Mouse (Mus musculus) hindbrain, embryonic 10.5 days (tissue): ENCODE measurements around the gene Ttll11. TPM values are rescaled to one million over a fixed set of nuclear protein-coding genes. Genes with fewer than 3 reads are reported as not detected.

Experiments
- DNase-seq: peaks from one replicate; pipeline ENCODE4 v3.0.0-alpha.2; 2017; ENCODE audit warnings: low spot score
- H3K27ac ChIP-seq: fragments of 300-500 bp; sonication (generic); 2 replicates; pipeline ENCODE4 v1.5.1; 2016; ENCODE audit warnings: mild to moderate bottlenecking, moderate library complexity
- H3K27me3 ChIP-seq: fragments of 300-500 bp; sonication (generic); 2 replicates; pipeline ENCODE4 v1.6.1; 2016; ENCODE audit warnings: mild to moderate bottlenecking; ENCODE audit not compliant: poor library complexity, insufficient read depth, severe bottlenecking
- H3K36me3 ChIP-seq: fragments of 300-500 bp; sonication (generic); 2 replicates; pipeline ENCODE4 v1.6.1; 2016; ENCODE audit warnings: mild to moderate bottlenecking, moderate library complexity
- H3K4me1 ChIP-seq: fragments of 300-500 bp; sonication (generic); replicated peaks from 2 replicates; pipeline ENCODE4 v1.6.1; 2016; ENCODE audit warnings: mild to moderate bottlenecking
- H3K4me3 ChIP-seq: fragments of 300-500 bp; sonication (generic); 2 replicates; pipeline ENCODE4 v1.5.1; 2016; ENCODE audit warnings: mild to moderate bottlenecking, moderate library complexity
- H3K9me3 ChIP-seq: fragments of 300-500 bp; sonication (generic); 2 replicates; pipeline ENCODE4 v1.6.1; 2016; ENCODE audit warnings: mild to moderate bottlenecking, moderate library complexity
- WGBS: fragments of 180-500 bp; shearing (Covaris S2); methylation state at CpG from one replicate; pipeline ENCODE4 v1.1.7; 2016; 5-methylcytosine and 5-hydroxymethylcytosine counted together
- polyA plus RNA-seq: library from polyadenylated mRNA; unstranded; fragments of >200 nt; fragmentation: Nextera tagmentation; extraction: Ambion mirVana; gene quantifications from 2 replicates; pipeline ENCODE4 v1.2.1, GENCODE M21; 2016

Gene Ttll11
- polyA plus RNA-seq, 1 experiment from 2014 or later, result 1.6 TPM

DNA sequence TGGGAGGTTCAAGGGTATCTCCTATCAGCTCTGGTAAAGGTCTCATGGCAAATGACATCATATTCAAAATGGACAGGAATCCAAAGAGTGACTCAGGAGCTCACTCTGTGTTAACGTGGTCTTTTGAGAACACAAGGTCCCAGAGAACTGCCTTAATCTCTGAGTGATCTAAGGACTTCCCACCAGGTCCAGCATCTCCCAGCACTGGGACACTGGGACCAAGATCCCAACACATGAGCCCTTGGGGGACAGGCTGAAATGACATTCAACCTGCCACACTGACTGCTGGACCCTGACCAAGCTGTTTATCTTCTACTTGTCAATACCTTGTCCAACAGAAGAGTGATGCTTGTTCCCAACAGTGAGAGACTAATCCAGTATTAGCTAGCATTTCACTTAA, 68.0 kb downstream of the Ttll11 start:
- Histone ChIP-seq H3K4me3 (no peak overlapping the region), H3K27me3 (no peaks in the 10 kb centered on the region), H3K36me3 (no peaks in the 10 kb centered on the region), H3K9me3 (0 out of 2 replicates have a peak, but pooled peaks cover 6% of the 10 kb centered on the region), H3K4me1 (no peaks in the 10 kb centered on the region), H3K27ac (no peak overlapping the region)
- no peak for DNase-seq
- WGBS, result 100% methylated on average over 1 of the region's 1 CpGs

DNA sequence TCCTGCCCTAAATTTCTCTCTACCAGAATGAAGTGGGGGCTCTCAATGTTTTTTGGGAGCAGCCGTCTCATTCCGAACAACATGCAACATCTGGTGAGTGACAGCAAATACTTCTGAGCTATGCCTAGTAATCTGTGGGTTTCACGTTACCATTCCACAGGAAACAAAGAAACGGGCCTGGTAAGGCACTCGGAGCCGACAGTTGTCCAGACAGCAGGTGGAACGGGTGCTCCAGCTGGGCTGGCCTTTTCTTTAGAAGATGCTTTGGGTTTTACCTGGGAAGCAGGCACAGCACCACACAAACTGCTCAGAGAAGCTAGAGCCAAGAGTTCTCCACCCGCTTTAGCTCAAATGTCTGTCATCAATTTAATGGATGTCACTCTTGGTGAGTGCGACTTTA, 69.0 kb downstream of the Ttll11 start:
- no peaks in the 10 kb centered on the region for H3K36me3 ChIP-seq
- DNase-seq, result no peak
- no peak overlapping the region for H3K27ac ChIP-seq
- H3K4me1 ChIP-seq, result peaks cover 6% of the 10 kb centered on the region; the same call in 1 of the 2 replicates
- 62% methylated on average over 9 of the region's 9 CpGs for WGBS
- H3K9me3 ChIP-seq, result 0 out of 2 replicates have a peak, but pooled peaks cover 6% of the 10 kb centered on the region
- H3K4me3 ChIP-seq, result no peak overlapping the region
- H3K27me3 ChIP-seq, result no peaks in the 10 kb centered on the region

DNA sequence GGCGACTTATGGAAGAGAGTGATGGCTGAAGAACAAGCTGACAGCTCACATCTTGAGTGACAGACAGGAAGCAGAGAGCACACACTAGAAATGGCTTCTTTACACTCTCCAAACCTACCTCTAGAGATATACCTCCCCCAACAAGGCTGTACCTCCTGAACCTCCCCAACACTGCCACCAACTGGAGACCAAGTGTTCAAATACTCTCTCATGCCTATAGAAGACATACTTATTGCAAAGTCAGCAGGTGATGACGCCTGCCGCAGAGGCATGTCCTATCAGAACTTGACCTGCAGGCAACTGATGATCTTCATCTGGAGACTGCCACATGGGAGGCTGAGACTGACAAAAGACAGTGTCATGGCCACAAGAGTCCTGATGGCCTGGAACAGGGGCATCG, 70.4 kb downstream of the Ttll11 start:
- Histone ChIP-seq H3K4me1 (peaks cover 8% of the 10 kb centered on the region; the same call in 1 of the 2 replicates), H3K27me3 (no peaks in the 10 kb centered on the region), H3K4me3 (no peak overlapping the region), H3K9me3 (0 out of 2 replicates have a peak, but pooled peaks cover 6% of the 10 kb centered on the region), H3K27ac (no peak overlapping the region), H3K36me3 (no peaks in the 10 kb centered on the region)
- no peak for DNase-seq
- 97% methylated on average over 4 of the region's 4 CpGs for WGBS

DNA sequence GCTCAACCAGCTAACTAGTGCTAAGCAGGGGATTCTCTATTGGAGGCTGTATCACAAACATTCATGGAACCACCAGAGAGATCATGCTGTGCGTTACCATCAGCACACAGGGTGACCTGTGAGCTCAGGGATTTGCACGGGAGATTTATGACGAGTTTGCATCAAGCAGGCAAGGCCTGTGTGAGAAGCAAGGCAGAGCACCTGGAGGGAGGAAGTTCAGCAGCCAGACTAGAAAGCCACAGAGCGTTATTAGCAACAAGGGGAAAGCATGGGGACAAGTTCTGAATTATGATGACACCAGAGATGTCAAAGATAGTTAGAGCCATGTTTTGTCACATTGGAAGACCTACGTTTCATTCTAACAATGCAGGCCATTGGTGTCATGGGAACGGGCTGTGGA, 72.1 kb downstream of the Ttll11 start:
- H3K4me1 ChIP-seq, result peaks cover 8% of the 10 kb centered on the region; the same call in 1 of the 2 replicates
- WGBS, result 86% methylated on average over 6 of the region's 6 CpGs
- H3K36me3 ChIP-seq, result no peaks in the 10 kb centered on the region

DNA sequence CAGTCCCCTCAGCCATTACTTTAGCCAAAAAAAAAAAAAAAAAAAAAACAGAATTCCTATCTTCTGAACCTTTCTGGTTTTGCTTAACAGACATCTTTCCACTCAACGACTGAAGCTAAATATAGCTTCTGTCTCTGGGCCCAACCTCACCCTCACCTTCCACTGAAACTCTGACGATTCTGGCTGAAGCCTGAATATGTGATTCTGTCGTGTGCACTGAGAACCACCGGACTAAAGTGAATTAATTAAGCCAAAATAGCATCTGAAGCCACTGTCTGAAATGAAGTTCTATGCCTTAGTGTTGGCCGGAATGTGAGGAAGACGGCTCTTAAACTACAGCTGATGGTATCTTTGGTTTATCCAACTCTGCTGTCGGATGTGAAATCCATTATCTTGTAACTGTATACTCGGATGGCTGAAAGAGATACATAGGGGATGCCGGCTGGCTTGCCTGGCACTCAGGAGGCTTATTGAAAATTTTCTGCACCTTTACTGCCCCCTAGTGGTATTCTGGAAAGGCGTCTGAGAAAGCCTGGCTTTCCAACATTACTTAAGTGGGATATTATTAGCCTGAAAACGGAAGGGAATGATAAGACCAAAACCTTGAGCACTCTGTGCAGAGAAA, 73.4 kb downstream of the Ttll11 start:
- peaks cover 8% of the 10 kb centered on the region; the same call in 1 of the 2 replicates for H3K4me1 ChIP-seq
- no peak overlapping the region for H3K27ac ChIP-seq
- peak; percentile 61 for DNase-seq
- H3K36me3 ChIP-seq, result no peaks in the 10 kb centered on the region
- no peaks in the 10 kb centered on the region for H3K27me3 ChIP-seq
- 30% methylated on average over 11 of the region's 11 CpGs for WGBS
- no peak overlapping the region for H3K4me3 ChIP-seq
- 0 out of 2 replicates have a peak, but pooled peaks cover 6% of the 10 kb centered on the region for H3K9me3 ChIP-seq

More for the DNA sequence above, 72.1 kb downstream of the Ttll11 start:
- no peak for DNase-seq
- H3K9me3 ChIP-seq, result 0 out of 2 replicates have a peak, but pooled peaks cover 6% of the 10 kb centered on the region
- no peak overlapping the region for H3K27ac ChIP-seq
- no peaks in the 10 kb centered on the region for H3K27me3 ChIP-seq
- H3K4me3 ChIP-seq, result no peak overlapping the region

DNA sequence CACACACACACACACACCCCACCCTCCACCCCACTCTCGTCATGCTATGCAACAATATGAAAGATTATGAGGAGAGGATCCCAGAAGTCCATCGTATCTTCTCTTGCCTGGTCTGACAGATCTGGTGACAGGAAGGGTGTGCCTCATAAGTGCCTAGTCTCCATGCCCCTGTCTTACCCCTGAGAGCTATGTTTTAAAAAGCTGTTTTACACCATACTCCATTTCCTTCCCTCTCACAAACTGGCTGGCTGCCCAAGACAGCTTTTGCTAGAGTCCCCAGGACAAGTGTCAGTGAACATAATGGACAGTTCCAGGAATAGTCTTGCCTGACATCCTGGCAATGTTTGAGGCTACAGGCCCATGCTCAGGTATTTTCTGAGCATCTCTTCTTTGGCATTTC, 78.9 kb downstream of the Ttll11 start:
- Histone ChIP-seq H3K9me3 (no peaks in the 10 kb centered on the region), H3K27me3 (no peaks in the 10 kb centered on the region), H3K36me3 (no peaks in the 10 kb centered on the region), H3K27ac (no peak overlapping the region), H3K4me3 (no peak overlapping the region), H3K4me1 (peaks cover 12% of the 10 kb centered on the region)
- 88% methylated on average over 2 of the region's 2 CpGs for WGBS
- DNase-seq, result no peak

DNA sequence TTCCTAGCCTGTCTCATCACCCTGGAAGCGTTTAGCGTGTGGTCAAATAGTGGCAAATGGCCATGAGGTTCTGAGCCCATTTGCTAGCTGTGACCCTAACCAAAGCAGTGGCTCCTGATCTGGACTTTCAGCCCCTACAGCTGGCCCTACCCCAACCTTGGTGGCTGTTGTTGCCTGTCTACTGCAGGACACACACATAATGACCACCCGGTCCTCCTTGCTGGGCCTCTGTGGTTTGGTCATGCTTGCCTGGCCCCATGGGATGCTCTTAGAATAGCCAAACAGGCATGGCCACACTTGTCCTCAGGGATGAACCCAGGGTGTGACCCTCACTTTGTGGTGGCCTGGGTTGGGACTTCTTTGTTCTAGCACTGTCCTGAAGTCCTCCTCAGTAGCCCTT, 80.0 kb downstream of the Ttll11 start:
- Histone ChIP-seq H3K36me3 (no peaks in the 10 kb centered on the region), H3K27ac (no peak overlapping the region), H3K4me1 (peaks cover 9% of the 10 kb centered on the region), H3K27me3 (no peaks in the 10 kb centered on the region), H3K4me3 (no peak overlapping the region), H3K9me3 (no peaks in the 10 kb centered on the region)
- 98% methylated on average over 3 of the region's 3 CpGs for WGBS
- DNase-seq, result no peak

DNA sequence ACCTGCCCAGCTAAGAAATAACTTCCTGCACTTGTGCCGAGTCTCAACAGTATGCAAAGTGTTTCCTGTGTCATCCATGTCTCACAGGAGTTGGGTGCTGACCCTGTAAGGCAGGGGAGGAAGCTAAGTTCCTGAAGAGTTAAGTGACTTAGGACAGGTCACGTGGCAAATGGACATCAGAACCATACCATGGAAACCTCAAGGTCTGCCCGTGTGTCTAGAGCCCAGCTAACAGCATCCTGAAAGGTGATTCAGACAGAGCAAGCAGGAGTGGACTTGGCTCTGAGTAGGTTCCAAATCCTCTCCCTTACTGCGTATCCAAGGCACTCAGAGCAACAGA, 80.6 kb downstream of the Ttll11 start:
- Histone ChIP-seq H3K4me3 (no peak overlapping the region), H3K4me1 (peaks cover 9% of the 10 kb centered on the region), H3K27me3 (no peaks in the 10 kb centered on the region), H3K27ac (no peak overlapping the region), H3K9me3 (no peaks in the 10 kb centered on the region), H3K36me3 (no peaks in the 10 kb centered on the region)
- DNase-seq, result no peak
- WGBS, result 83% methylated on average over 4 of the region's 4 CpGs

DNA sequence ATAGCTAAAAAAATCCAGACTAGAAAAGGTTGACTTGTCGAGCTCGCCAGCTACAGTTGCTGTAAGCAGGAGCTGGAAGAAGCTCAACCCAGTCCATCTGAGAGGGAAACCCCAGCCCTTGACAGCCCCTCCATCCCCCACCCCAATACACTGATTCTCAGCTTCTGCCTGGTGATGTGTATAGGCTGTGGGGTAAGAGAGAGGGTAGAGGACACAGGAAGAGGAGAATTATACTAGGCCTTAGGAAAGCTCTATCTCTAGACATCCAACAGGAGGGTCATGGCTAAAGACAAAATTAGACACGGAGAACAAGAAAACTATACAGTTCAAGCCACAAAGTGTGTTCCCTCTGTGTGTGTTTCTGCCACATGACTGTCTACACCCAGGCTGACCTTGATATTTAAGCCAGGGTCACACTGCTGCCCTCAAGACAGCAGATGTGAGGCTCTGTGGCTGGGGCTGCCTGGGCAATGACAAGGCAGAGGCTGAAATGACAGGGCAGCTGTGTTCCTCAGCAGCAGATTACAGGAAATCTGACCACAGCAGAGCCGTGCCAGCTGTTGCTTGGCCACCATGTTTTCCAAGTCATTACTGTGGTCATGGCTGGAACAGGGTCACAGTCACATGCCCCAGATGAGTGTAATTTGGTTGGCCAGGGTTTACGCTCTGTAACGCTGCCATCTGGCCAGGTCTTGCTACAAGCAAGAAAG, 81.1 kb downstream of the Ttll11 start:
- H3K27me3 ChIP-seq, result no peaks in the 10 kb centered on the region
- DNase-seq, result peak; percentile 30
- no peak overlapping the region for H3K27ac ChIP-seq
- WGBS, result 80% methylated on average over 6 of the region's 6 CpGs
- peaks cover 9% of the 10 kb centered on the region for H3K4me1 ChIP-seq
- H3K36me3 ChIP-seq, result no peaks in the 10 kb centered on the region
- no peak overlapping the region for H3K4me3 ChIP-seq
- H3K9me3 ChIP-seq, result no peaks in the 10 kb centered on the region

DNA sequence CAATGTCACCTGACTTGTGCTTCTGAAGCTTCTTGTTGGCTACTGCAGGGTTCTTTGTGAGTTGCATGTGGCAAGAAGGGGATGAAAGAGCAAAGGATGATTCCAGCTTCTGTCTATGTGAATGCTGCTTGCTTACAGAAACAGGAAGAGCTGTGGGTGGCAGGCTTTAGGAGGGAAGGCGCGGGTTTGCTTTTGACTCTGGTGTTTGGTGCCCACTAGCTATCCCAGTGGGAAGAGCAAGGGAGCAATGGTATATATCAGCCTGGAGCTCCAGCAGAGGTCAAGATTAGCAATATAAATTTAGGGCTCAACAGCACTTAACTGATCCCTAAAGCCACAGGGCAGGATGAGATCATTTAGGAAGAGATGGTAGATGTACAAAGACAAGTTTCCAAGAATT, 82.6 kb downstream of the Ttll11 start:
- no peaks in the 10 kb centered on the region for H3K27me3 ChIP-seq
- DNase-seq, result no peak
- 86% methylated on average over 2 of the region's 2 CpGs for WGBS
- H3K9me3 ChIP-seq, result no peaks in the 10 kb centered on the region
- no peaks in the 10 kb centered on the region for H3K36me3 ChIP-seq
- H3K4me1 ChIP-seq, result peaks cover 9% of the 10 kb centered on the region
- no peak overlapping the region for H3K27ac ChIP-seq
- H3K4me3 ChIP-seq, result no peak overlapping the region

DNA sequence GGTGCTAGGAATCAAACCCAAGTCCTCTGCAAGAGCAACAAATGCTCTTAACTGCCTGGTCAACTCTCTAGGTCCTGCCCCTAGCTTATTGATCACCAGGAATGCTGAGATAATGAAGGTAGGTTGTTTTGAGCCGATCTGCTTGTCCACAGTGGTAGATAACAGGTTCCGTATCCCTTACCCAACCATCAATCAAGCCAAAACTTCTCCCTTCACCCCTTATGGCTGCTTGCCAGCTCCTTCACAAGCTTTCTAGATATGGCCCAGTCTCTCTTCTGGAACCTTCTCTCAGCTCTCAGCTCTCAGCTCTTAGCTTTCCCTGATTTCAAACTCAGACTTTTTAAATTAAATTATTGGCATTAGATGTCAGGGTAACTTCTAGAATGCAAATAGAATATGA, 85.2 kb downstream of the Ttll11 start:
- WGBS, result 89% methylated on average over 2 of the region's 2 CpGs
- Histone ChIP-seq H3K9me3 (no peaks in the 10 kb centered on the region), H3K27ac (no peak overlapping the region), H3K4me1 (peaks cover 9% of the 10 kb centered on the region), H3K36me3 (no peaks in the 10 kb centered on the region), H3K27me3 (no peaks in the 10 kb centered on the region), H3K4me3 (no peak overlapping the region)
- DNase-seq, result no peak

DNA sequence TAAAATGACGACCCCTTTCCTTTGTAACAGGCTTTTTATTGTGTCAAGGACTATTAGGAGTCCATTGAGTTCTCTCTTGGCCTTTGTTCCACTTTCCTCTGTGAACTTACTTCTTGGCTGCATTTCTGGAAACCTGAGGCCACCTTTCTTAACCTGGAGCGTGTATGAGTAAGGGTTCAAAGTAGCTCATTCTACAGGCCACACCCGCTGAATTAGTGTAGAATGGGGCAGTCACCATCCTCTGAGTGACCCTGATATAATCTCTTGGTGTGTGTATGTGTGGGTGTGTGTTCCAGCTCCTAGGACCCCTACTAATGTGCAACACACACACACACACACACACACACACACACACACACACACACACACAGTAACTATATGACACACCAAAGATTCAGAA, 89.1 kb downstream of the Ttll11 start:
- WGBS, result 81% methylated on average over 3 of the region's 3 CpGs
- no peaks in the 10 kb centered on the region for H3K4me1 ChIP-seq
- H3K9me3 ChIP-seq, result no peaks in the 10 kb centered on the region
- H3K36me3 ChIP-seq, result no peaks in the 10 kb centered on the region
- H3K27me3 ChIP-seq, result no peaks in the 10 kb centered on the region
- no peak overlapping the region for H3K4me3 ChIP-seq
- DNase-seq, result no peak
- H3K27ac ChIP-seq, result no peak overlapping the region

DNA sequence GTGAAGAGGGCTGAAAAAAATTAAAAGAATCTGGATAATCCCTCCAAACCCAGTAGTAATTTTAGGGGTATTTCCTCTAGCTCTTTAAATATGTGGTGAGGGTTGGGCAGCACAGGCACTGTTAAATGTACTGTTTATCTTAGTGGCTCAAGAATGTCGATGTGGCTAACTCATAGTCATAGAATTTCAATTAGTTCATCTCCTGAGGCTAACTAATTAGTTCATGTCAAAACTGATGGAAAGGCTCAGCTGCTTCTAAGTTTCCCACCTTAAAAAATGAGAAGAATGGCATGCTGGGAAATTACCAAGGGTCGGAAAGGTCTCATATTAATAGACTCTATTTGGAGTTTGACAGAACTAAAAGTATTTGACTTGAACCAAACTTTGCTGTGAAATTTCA, 89.9 kb downstream of the Ttll11 start:
- Histone ChIP-seq H3K27ac (no peak overlapping the region), H3K9me3 (no peaks in the 10 kb centered on the region), H3K4me1 (no peaks in the 10 kb centered on the region), H3K4me3 (no peak overlapping the region), H3K36me3 (no peaks in the 10 kb centered on the region), H3K27me3 (no peaks in the 10 kb centered on the region)
- no peak for DNase-seq
- WGBS, result 77% methylated on average over 2 of the region's 2 CpGs
